Mouse (Mus musculus) myocyte (in vitro differentiated cells): ENCODE data around the gene Meaf6.
A peak's percentile ranks its signal among the peaks of the same experiment; 100 is the strongest.

Experiments used
- CEBPB ChIP-seq: IDR thresholded peaks from 2 replicates; pipeline ENCODE4 v1.6.1; 2011; ENCODE audit warnings: mild to moderate bottlenecking, moderate library complexity; ENCODE audit not compliant: poor library complexity, insufficient read depth, severe bottlenecking
- E2F4 ChIP-seq: IDR thresholded peaks from one replicate; pipeline ENCODE4 v1.6.1; 2011; ENCODE audit warnings: mild to moderate bottlenecking, control low read depth, moderate library complexity; ENCODE audit not compliant: insufficient read depth
- MAX ChIP-seq: IDR thresholded peaks from one replicate; pipeline ENCODE4 v1.6.1; 2011; ENCODE audit warnings: low read depth, mild to moderate bottlenecking, control low read depth
- MYOD1 ChIP-seq, 3 experiments: IDR thresholded peaks; one replicate each; pipeline ENCODE4 v1.6.1; 2011; ENCODE audit warnings: control low read depth in 2 of 3, low read depth in 2 of 3, mild to moderate bottlenecking in 2 of 3, moderate library complexity in 1 of 3; ENCODE audit not compliant: insufficient read length in 2 of 3, control insufficient read depth in 1 of 3
- MYOG ChIP-seq, 3 experiments: IDR thresholded peaks; one replicate each; pipeline ENCODE4 v1.6.1; 2011; ENCODE audit warnings: control low read depth in 2 of 3, low read depth in 2 of 3, mild to moderate bottlenecking in 2 of 3; ENCODE audit not compliant: insufficient read length in 2 of 3, control insufficient read depth in 1 of 3, insufficient read depth in 1 of 3
- POLR2A ChIP-seq: IDR thresholded peaks from one replicate; pipeline ENCODE4 v1.6.1; 2011; ENCODE audit warnings: low read depth, mild to moderate bottlenecking, control low read depth, moderate library complexity; ENCODE audit not compliant: insufficient read length
- POLR2AphosphoS2 ChIP-seq: IDR thresholded peaks from one replicate; pipeline ENCODE4 v1.6.1; 2011; ENCODE audit warnings: low read depth, control low read depth; ENCODE audit not compliant: insufficient read length
- TCF12 ChIP-seq: IDR thresholded peaks from one replicate; pipeline ENCODE4 v1.6.1; 2011; ENCODE audit warnings: mild to moderate bottlenecking, control low read depth; ENCODE audit not compliant: poor library complexity, insufficient read depth, severe bottlenecking
- USF1 ChIP-seq: IDR thresholded peaks from one replicate; pipeline ENCODE4 v1.6.1; 2011; ENCODE audit warnings: low read depth, mild to moderate bottlenecking, control low read depth, moderate library complexity

DNA sequence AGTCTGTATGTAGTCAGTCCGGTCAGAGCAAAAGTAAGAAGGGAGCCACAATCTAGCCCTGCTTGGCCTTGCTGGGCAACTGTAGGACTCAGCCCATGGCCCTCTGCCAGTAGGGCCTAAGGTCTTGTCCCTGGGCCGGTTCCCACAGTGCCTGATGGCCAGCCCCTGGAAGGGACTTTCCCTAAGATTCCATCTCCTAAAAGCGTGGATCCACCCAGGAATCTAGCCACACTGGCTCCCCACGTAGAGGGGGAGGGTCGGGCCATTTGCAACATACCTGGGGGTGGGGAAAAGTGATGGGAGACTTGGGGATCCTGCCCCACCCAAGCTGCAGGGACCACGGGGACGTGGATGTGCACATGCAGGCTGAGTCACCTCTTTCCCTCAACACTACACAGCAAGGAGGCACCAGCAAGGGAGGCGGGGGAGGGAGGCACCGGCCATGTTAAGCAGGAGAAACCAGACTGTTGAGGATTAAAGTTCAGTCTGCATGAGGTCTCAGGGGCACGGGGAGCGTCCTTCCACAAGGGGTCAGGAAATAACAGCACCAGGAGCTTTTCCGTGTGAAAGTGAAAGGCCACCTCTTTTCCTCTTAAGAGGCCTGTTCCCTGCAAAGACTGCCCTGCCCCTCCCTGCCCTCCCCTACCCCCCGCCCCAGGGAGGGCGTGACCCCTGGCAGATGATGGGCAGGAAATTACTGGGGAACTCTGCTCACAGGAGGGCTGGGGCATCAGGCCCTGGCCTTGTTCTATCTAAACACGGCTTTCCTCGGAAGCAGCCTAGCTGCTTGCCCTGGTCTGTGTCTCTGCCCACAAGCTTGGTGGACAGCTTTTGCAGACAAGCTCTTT lies 37.7 kb downstream of the Meaf6 start:
- TF ChIP-seq E2F4 (no peak), POLR2AphosphoS2 (peak; percentile 36), POLR2A (peak; percentile 46), TCF12 (no peak), MAX (no peak), MYOD1 (IDR thresholded peaks at IDR 0.05; ENCODE audit: control insufficient read depth in 1 of 3, insufficient read length in 2 of 3, low read depth in 2 of 3) (no peak), MYOG (IDR thresholded peaks at IDR 0.05; ENCODE audit: control insufficient read depth in 1 of 3, insufficient read depth in 1 of 3, insufficient read length in 2 of 3, low read depth in 2 of 3) (no peak), CEBPB (peak; percentile 28; the same call in 1 of the 2 replicates), USF1 (no peak)
